Mouse (Mus musculus): ENCODE measurements around the gene Arl2bp. TPM values are rescaled to one million over a fixed set of nuclear protein-coding genes. Genes with fewer than 3 reads are reported as not detected.

The Arl2bp gene
- polyA plus RNA-seq, 1 experiment, result 50.7 TPM

DNA sequence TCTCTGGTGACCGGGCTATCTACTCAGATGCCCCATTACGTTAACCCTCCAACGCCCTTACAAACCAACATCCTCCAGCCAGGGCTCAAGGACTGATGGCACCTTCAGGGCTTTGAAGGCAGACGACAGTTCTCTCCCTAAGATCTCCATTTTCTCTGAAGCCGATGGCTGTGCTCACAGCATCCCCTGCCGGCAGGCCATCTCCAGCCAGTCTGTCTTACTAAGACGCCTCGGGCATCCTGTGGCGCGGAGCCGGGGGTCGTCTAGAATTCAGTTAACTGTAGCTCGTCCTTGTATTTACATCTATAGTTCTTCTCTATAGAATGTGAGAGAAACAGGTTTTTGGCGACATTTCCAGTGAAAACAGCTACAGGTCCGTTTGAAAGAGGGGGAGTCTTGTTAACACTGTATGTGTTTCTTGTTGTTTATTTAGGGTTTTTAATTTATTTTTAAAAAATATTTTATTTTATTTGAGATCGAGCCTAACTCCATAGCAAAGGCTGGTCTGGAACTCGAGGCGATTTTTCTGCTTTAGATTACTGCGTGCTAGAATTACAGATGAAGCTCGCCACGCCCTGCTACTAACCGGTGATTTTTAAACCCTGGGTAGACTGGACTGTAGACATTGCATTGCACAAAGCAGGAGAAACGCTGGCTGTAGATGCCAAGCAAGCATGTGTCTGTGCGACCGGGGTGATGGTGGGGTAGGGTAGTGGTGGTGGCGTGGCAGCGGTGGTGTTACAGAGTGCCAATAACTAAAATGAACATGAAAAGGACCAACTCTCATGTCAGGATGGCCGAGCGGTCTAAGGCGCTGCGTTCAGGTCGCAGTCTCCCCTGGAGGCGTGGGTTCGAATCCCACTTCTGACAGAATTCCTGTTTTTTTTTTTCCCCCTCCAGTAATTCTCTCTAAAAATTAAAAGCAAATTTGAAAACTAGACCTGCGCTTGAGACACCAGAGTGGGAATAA is 36.7 kb downstream of the Arl2bp start:
- TF ChIP-seq CTCF (IDR thresholded peaks at IDR 0.05; ENCODE audit: extremely low read depth, insufficient read length, insufficient replicate concordance, low read depth, low read length) (peak; percentile 95), POLR2A (IDR thresholded peaks at IDR 0.05; ENCODE audit: low read depth, low read length) (no peak)
- Histone ChIP-seq H3K27me3 (ENCODE audit: control insufficient read depth, insufficient read depth, low read length) (no peaks in the 10 kb centered on the region), H3K27ac (ENCODE audit: insufficient read depth, low read depth, low read length) (peak overlapping the region; percentile 22), H3K36me3 (ENCODE audit: control insufficient read depth, insufficient read depth, low read length) (no peaks in the 10 kb centered on the region), H3K4me1 (ENCODE audit: control insufficient read depth, insufficient read depth, insufficient read length, low read length) (peaks cover 4% of the 10 kb centered on the region; the same call in 1 of the 2 replicates), H3K4me3 (ENCODE audit: low read depth, low read length) (peak overlapping the region; percentile 59)
- under 1% methylated on average over 35 of the region's 35 CpGs for WGBS

DNA sequence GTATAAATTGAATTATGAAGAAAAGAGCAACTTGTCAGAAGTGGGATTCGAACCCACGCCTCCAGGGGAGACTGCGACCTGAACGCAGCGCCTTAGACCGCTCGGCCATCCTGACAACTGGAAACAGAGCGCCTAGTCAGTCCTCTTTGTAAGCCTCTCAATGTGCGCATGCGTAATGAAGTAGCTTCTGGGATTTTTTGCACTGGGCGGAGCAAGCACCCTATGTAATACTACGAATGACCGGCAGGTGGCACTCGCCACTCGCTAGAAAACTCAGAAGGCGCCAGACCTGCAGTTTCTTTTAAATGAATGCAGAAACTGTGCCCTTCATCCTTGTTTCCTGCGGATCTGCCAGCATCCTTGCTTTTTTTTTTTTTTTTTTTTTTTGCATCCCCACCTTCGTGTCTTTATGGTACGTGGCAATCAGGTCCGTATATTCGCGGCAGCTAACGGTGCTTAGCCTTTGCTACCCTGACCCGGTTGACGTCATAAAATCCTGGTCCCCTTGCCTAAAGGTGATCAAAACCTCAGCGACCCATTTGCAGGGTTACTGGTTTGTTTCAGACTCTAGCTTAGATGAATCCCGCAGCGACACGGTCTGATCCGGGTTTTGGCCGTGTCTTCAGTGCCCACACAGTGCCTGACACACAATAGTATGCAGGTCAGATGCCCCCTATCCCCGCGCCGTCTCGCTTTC is 37.7 kb downstream of the Arl2bp start:
- H3K27ac ChIP-seq (ENCODE audit: insufficient read depth, low read depth, low read length), result no peak overlapping the region
- under 1% methylated on average over 35 of the region's 35 CpGs for WGBS
- no peaks in the 10 kb centered on the region for H3K27me3 ChIP-seq (ENCODE audit: control insufficient read depth, insufficient read depth, low read length)
- H3K4me1 ChIP-seq (ENCODE audit: control insufficient read depth, insufficient read depth, insufficient read length, low read length), result peaks cover 4% of the 10 kb centered on the region; the same call in 1 of the 2 replicates
- H3K36me3 ChIP-seq (ENCODE audit: control insufficient read depth, insufficient read depth, low read length), result no peaks in the 10 kb centered on the region
- TF ChIP-seq POLR2A (IDR thresholded peaks at IDR 0.05; ENCODE audit: low read depth, low read length) (no peak), CTCF (IDR thresholded peaks at IDR 0.05; ENCODE audit: extremely low read depth, insufficient read length, insufficient replicate concordance, low read depth, low read length) (peak; percentile 97; the same call in 1 of the 2 replicates)
- peak overlapping the region; percentile 52 for H3K4me3 ChIP-seq (ENCODE audit: low read depth, low read length)

DNA sequence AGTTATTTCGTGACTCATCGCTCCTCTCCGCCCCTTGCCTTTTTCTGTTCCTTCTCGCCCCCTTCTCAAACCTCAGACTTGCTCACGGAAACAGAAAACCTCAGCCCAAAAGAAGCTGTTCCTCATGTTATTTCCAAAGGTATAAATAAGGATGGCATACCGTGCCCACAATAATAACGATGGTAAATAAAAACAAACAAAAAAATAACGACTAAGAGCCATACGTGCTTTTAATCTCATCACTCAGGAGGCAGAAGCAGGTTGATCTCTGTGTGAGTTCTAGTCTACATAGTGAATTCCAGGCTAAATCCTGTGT is 38.2 kb downstream of the Arl2bp start:
- H3K36me3 ChIP-seq (ENCODE audit: control insufficient read depth, insufficient read depth, low read length), result no peaks in the 10 kb centered on the region
- peak overlapping the region; percentile 52 for H3K4me3 ChIP-seq (ENCODE audit: low read depth, low read length)
- 15% methylated on average over 9 of the region's 9 CpGs for WGBS
- H3K4me1 ChIP-seq (ENCODE audit: control insufficient read depth, insufficient read depth, insufficient read length, low read length), result peaks cover 4% of the 10 kb centered on the region; the same call in 1 of the 2 replicates
- no peaks in the 10 kb centered on the region for H3K27me3 ChIP-seq (ENCODE audit: control insufficient read depth, insufficient read depth, low read length)
- TF ChIP-seq POLR2A (IDR thresholded peaks at IDR 0.05; ENCODE audit: low read depth, low read length) (no peak), CTCF (IDR thresholded peaks at IDR 0.05; ENCODE audit: extremely low read depth, insufficient read length, insufficient replicate concordance, low read depth, low read length) (no peak)
- no peak overlapping the region for H3K27ac ChIP-seq (ENCODE audit: insufficient read depth, low read depth, low read length)

DNA sequence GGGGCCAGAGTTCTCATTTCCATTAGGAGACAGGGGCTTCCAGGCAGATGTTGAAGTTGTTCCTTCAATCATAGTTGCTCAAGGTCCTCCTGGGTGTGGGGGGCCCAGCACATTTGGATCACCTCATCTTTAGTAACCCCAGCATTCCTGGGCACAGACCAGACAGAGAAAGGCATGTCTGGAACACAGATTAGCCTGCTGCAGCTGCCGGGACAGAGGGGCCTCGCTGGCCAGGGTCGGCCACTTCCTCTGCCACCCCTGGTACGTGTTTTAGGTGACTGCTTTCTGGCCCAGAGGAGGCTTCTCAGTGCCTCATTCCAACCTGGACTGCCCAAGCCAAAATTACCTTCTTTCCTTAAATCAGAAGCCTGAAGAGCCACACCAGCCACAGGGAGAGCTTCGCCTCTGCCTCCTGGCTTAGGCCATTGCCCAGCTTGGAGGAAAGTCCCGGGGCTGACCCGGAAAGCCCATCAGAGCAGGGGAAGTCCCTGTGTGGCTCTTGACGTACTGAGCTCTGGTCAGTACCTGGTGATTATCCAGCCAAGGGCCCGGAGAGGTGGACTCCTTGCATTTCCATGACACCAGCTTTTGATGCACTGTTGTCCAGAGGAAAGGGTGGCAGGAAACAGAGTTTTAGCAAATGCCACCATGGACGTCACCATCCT is 39.3 kb downstream of the Arl2bp start:
- peaks cover 4% of the 10 kb centered on the region; the same call in 1 of the 2 replicates for H3K4me1 ChIP-seq (ENCODE audit: control insufficient read depth, insufficient read depth, insufficient read length, low read length)
- 87% methylated on average over 10 of the region's 10 CpGs for WGBS
- no peaks in the 10 kb centered on the region for H3K36me3 ChIP-seq (ENCODE audit: control insufficient read depth, insufficient read depth, low read length)
- no peak overlapping the region for H3K27ac ChIP-seq (ENCODE audit: insufficient read depth, low read depth, low read length)
- TF ChIP-seq POLR2A (IDR thresholded peaks at IDR 0.05; ENCODE audit: low read depth, low read length), result no peak
- TF ChIP-seq CTCF (IDR thresholded peaks at IDR 0.05; ENCODE audit: extremely low read depth, insufficient read length, insufficient replicate concordance, low read depth, low read length), result no peak
- H3K4me3 ChIP-seq (ENCODE audit: low read depth, low read length), result no peak overlapping the region
- no peaks in the 10 kb centered on the region for H3K27me3 ChIP-seq (ENCODE audit: control insufficient read depth, insufficient read depth, low read length)

DNA sequence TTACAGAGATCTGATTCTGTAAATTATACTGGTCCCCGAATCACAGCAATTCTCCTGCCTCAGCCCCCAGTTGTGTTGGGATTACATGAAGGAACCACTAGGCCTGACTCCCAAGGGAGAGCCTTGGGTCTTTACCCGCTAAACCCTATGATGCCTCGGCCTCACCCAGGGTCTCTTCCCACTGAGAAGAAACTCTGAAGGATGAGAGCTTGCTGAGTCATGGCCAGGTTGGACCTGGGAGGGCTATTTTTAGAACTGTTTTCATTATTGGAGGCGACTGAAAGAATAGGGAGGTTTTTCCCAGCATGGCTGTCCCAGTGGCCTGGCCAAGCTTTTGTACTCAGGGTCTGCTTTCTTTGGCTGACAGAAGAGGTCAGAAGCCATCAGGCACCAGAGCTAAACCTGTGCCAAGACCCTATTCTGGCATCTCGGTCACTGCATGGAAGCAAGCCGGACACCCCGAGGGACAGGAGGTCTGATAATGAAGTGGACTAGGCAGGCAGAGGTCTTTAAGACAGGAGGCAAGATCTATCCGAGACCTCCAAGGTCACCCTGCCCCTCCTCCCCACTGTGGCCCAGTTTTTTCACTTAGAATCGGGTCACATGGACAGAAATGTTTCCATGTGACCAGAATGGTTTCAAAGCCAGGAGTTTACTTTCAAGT is 40.5 kb downstream of the Arl2bp start:
- no peaks in the 10 kb centered on the region for H3K36me3 ChIP-seq (ENCODE audit: control insufficient read depth, insufficient read depth, low read length)
- no peak overlapping the region for H3K4me3 ChIP-seq (ENCODE audit: low read depth, low read length)
- TF ChIP-seq CTCF (IDR thresholded peaks at IDR 0.05; ENCODE audit: extremely low read depth, insufficient read length, insufficient replicate concordance, low read depth, low read length) (no peak), POLR2A (IDR thresholded peaks at IDR 0.05; ENCODE audit: low read depth, low read length) (no peak)
- WGBS, result 71% methylated on average over 9 of the region's 9 CpGs
- peaks cover 6% of the 10 kb centered on the region for H3K4me1 ChIP-seq (ENCODE audit: control insufficient read depth, insufficient read depth, insufficient read length, low read length)
- H3K27me3 ChIP-seq (ENCODE audit: control insufficient read depth, insufficient read depth, low read length), result no peaks in the 10 kb centered on the region
- no peak overlapping the region for H3K27ac ChIP-seq (ENCODE audit: insufficient read depth, low read depth, low read length)

DNA sequence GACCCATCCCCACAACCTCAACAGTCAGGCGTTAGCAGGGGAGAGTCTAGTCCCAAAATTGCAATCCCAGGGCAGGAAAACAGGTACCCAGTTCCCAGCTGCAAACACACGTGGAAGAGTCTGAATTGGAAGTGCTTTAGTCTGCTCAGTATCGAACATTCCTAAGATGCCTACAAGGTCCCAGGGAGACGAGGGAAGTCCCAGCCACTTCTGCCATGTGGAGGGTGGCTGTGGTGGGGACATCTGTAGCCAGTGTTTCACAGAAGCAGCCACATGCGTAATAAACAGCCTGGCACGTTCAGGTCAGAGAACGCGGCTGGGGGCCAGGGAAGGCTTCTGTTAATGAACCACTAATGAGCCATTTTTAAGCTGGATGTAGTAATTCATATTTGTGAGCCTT is 43.9 kb downstream of the Arl2bp start:
- Histone ChIP-seq H3K4me3 (ENCODE audit: low read depth, low read length) (no peak overlapping the region), H3K36me3 (ENCODE audit: control insufficient read depth, insufficient read depth, low read length) (no peaks in the 10 kb centered on the region), H3K27ac (ENCODE audit: insufficient read depth, low read depth, low read length) (no peak overlapping the region), H3K27me3 (ENCODE audit: control insufficient read depth, insufficient read depth, low read length) (no peaks in the 10 kb centered on the region), H3K4me1 (ENCODE audit: control insufficient read depth, insufficient read depth, insufficient read length, low read length) (peaks cover 3% of the 10 kb centered on the region; the same call in 1 of the 2 replicates)
- WGBS, result 67% methylated on average over 8 of the region's 8 CpGs
- no peak for TF ChIP-seq CTCF (IDR thresholded peaks at IDR 0.05; ENCODE audit: extremely low read depth, insufficient read length, insufficient replicate concordance, low read depth, low read length)
- TF ChIP-seq POLR2A (IDR thresholded peaks at IDR 0.05; ENCODE audit: low read depth, low read length), result no peak
